Mouse (Mus musculus) CH12F3 (cell line): ENCODE results near the gene Gm45713.
"Not testable (repeated sequence)": the region's sequence is repeated elsewhere in the genome, so short reads cannot be mapped to it uniquely, and the experiment has no call there.

Source experiments
- in situ Hi-C: fragments of 300-500 bp; cut with MboI; formaldehyde crosslinking; loops from 2 replicates; pipeline ENCODE4 v1.14.3; 2020; ENCODE audit warnings: low sequenced_read_pairs

The Gm45713 gene

GRCm38 (mm10) chr7:45144368-45145174, 8.5 kb upstream of the Gm45713 start:
- in situ Hi-C loops = no loop called here

GRCm38 (mm10) chr7:45141914-45142313, 5.9 kb upstream of the Gm45713 start:
- in situ Hi-C loops = no loop called here

GRCm38 (mm10) chr7:45141319-45141718, 5.3 kb upstream of the Gm45713 start:
- in situ Hi-C loops = no loop called here

- in situ Hi-C loops = no loop called here
Measured at GRCm38 (mm10) chr7:45139904-45140723, 4.1 kb upstream of the Gm45713 start.

GRCm38 (mm10) chr7:45138403-45138802, 2.4 kb upstream of the Gm45713 start:
- in situ Hi-C loops = no loop called here

GRCm38 (mm10) chr7:45137171-45138006, 1.4 kb upstream of the Gm45713 start:
- in situ Hi-C loops = no loop called here

- in situ Hi-C loops = no loop called here
Measured at GRCm38 (mm10) chr7:45135370-45135769, 661 bp downstream of the Gm45713 start.

- in situ Hi-C loops = no loop called here
Measured at GRCm38 (mm10) chr7:45134544-45135026, 1.4 kb downstream of the Gm45713 start.

GRCm38 (mm10) chr7:45133446-45134159, 2.4 kb downstream of the Gm45713 start:
- in situ Hi-C loops = no loop called here

GRCm38 (mm10) chr7:45131850-45132249, 4.2 kb downstream of the Gm45713 start:
- in situ Hi-C loops = no loop called here

- in situ Hi-C loops = no loop called here
Measured at GRCm38 (mm10) chr7:45129776-45130512, 6.1 kb downstream of the Gm45713 start.

GRCm38 (mm10) chr7:45129318-45129717, 6.7 kb downstream of the Gm45713 start:
- in situ Hi-C loops = no loop called here

- in situ Hi-C loops = no loop called here
Measured at GRCm38 (mm10) chr7:45128624-45129246, 7.3 kb downstream of the Gm45713 start, which contains the start of gene Rpl13a. TSS of gene Rpl13a (minus strand) at chr7:45128761.

GRCm38 (mm10) chr7:45127700-45128224, 8.3 kb downstream of the Gm45713 start:
- in situ Hi-C loops = no loop called here

GRCm38 (mm10) chr7:45126844-45127699, 9.0 kb downstream of the Gm45713 start:
- in situ Hi-C loops = no loop called here

- in situ Hi-C loops = no loop called here
Measured at GRCm38 (mm10) chr7:45126147-45126843, 9.7 kb downstream of the Gm45713 start.

GRCm38 (mm10) chr7:45125649-45126048, 10.4 kb downstream of the Gm45713 start:
- in situ Hi-C loops = not testable (repeated sequence)
